Mouse (Mus musculus) small intestine, adult 2 months (tissue): ENCODE data around the gene Bcl2l11.

Experiments used
- CTCF ChIP-seq: fragments of 200-500 bp; IDR thresholded peaks from 2 replicates; pipeline ENCODE4 v1.5.1; 2012; ENCODE audit warnings: low read depth, mild to moderate bottlenecking, control low read depth, inconsistent platforms, low read length, moderate library complexity, mixed read lengths; ENCODE audit not compliant: insufficient replicate concordance, insufficient read length; ENCODE audit errors: extremely low read depth
- POLR2A ChIP-seq: fragments of 200-500 bp; IDR thresholded peaks from 2 replicates; pipeline ENCODE4 v1.6.1; 2012; ENCODE audit warnings: low read depth, mild to moderate bottlenecking, control low read depth, inconsistent platforms, low read length, moderate library complexity

- TF ChIP-seq CTCF (no peak), POLR2A (no peak)
Measured at GRCm38 (mm10) chr2:128139781-128140180, 13.9 kb downstream of the Bcl2l11 start.
